Comparison of ENCODE assay signal across 16 mouse cellular contexts in the genomic region with DNA sequence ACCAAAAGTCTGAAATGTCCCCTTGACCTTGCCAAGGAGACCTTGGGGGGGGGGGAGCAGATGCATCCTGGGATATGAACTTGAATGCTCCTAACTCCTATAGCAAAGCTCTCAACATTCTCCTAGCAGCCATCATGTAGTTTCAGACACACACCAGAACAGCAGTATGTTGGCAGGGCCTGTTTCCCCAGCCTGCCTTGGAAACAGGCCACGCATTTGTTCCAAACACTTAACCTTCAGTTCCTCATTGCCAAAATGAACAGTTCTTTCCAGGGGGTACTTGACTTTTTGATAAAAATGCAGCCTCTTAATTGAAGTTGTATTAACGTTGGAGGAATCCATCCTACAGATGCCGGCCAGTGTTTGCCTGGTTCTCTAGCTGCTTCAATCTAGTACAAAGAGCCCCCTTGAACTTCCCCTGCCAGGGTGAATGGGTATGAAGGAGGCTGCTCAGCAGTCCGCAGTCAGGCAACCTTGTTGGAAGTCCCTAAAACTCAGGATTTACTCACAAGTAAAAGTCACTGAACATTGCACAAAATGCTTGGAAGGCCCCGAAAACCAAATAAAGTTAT. TPM values are rescaled to one million over a fixed set of nuclear protein-coding genes. Genes with fewer than 3 reads are reported as not detected.
DNase-seq lines count a peak whose midpoint lies in the region; ATAC-seq and TF ChIP-seq lines count a peak whose summit lies in the region.
"Had no signal": no experiment of that assay in that cellular context is flagged by ENCODE, and none has a peak within 500 bp of the region (broad histone marks: within the 10 kb centered on the region; RNA-seq: fewer than 3 reads in every experiment).

No protein-coding gene starts in this region.

- no peak overlapping the region for H3K4me3 ChIP-seq in heart, postnatal 0 days (ENCODE audit: low read depth, low read length)
- no peak overlapping the region for H3K4me3 ChIP-seq in liver, embryonic 11.5 days (ENCODE audit: low read depth, low read length)
- H3K4me3 ChIP-seq: forebrain, embryonic 15.5 days; hindbrain, embryonic 15.5 days; midbrain, embryonic 15.5 days had no signal

- WGBS in heart, postnatal 0 days: 39% methylated on average over 5 of the region's 5 CpGs
- WGBS in liver, embryonic 11.5 days: 82% methylated on average over 5 of the region's 5 CpGs

- no peaks in the 10 kb centered on the region for H3K9me3 ChIP-seq in heart, postnatal 0 days (replicated peaks; ENCODE audit: control insufficient read depth, low read length)
- H3K9me3 ChIP-seq in liver, embryonic 11.5 days (ENCODE audit: control insufficient read depth, low read length): no peaks in the 10 kb centered on the region
- H3K9me3 ChIP-seq: forebrain, embryonic 15.5 days; hindbrain, embryonic 15.5 days; midbrain, embryonic 15.5 days had no signal

- no peaks in the 10 kb centered on the region for H3K27me3 ChIP-seq in heart, postnatal 0 days (ENCODE audit: control insufficient read depth, insufficient read depth, low read length)
- no peaks in the 10 kb centered on the region for H3K27me3 ChIP-seq in liver, embryonic 11.5 days (replicated peaks; ENCODE audit: control insufficient read depth, insufficient read depth, low read length)
- H3K27me3 ChIP-seq: forebrain, embryonic 15.5 days; hindbrain, embryonic 15.5 days had no signal

- DNase-seq in gastrocnemius, postnatal 10 days: peak; percentile 25
- DNase-seq in gastrocnemius, adult 8-10 months (ENCODE audit: low spot score in 2 of 2): no peak
- DNase-seq in layer of hippocampus, adult 9-11 months: peak; percentile 29
- no peak for DNase-seq in layer of hippocampus, postnatal 25 days (ENCODE audit: extremely low spot score in 1 of 2, low spot score in 1 of 2)
- peak; percentile 92 for DNase-seq in heart, postnatal 0 days (ENCODE audit: low spot score)
- peak; percentile 56 for DNase-seq in lung, postnatal 14 days
- no peak for DNase-seq in liver, embryonic 11.5 days (ENCODE audit: low spot score)
- DNase-seq in testis, postnatal 14 days (ENCODE audit: low spot score): no peak
- DNase-seq: right cerebral cortex, postnatal 4 days had no signal

- no peaks in the 10 kb centered on the region for H3K36me3 ChIP-seq in heart, postnatal 0 days (replicated peaks; ENCODE audit: control insufficient read depth, insufficient read depth, low read length)
- H3K36me3 ChIP-seq in liver, embryonic 11.5 days (ENCODE audit: control insufficient read depth, insufficient read depth, low read length): no peaks in the 10 kb centered on the region
- H3K36me3 ChIP-seq: forebrain, embryonic 15.5 days; hindbrain, embryonic 15.5 days; midbrain, embryonic 15.5 days had no signal

- H3K9ac ChIP-seq in heart, postnatal 0 days (replicated peaks; ENCODE audit: low read depth, low read length): no peak overlapping the region
- H3K9ac ChIP-seq in liver, embryonic 11.5 days (ENCODE audit: low read depth, low read length): no peak overlapping the region
- H3K9ac ChIP-seq: forebrain, embryonic 15.5 days; hindbrain, embryonic 15.5 days; liver, embryonic 14.5 days; midbrain, embryonic 15.5 days had no signal

- peaks cover 20% of the 10 kb centered on the region for H3K4me1 ChIP-seq in heart, postnatal 0 days (ENCODE audit: control insufficient read depth, insufficient read depth)
- no peaks in the 10 kb centered on the region for H3K4me1 ChIP-seq in liver, embryonic 11.5 days (replicated peaks; ENCODE audit: control insufficient read depth, insufficient read depth, low read length)
- H3K4me1 ChIP-seq: hindbrain, embryonic 15.5 days; midbrain, embryonic 15.5 days had no signal

- no peak overlapping the region for H3K4me2 ChIP-seq in heart, postnatal 0 days (ENCODE audit: low read depth, low read length)
- H3K4me2 ChIP-seq in liver, embryonic 11.5 days: no peak overlapping the region
- H3K4me2 ChIP-seq: forebrain, embryonic 15.5 days; hindbrain, embryonic 15.5 days; midbrain, embryonic 15.5 days had no signal

- peak overlapping the region; percentile 86 for H3K27ac ChIP-seq in heart, postnatal 0 days (ENCODE audit: low read depth)
- no peak overlapping the region for H3K27ac ChIP-seq in liver, embryonic 11.5 days (ENCODE audit: low read depth, low read length)
- H3K27ac ChIP-seq: forebrain, embryonic 15.5 days; hindbrain, embryonic 15.5 days; liver, embryonic 14.5 days; midbrain, embryonic 15.5 days had no signal

- no peak for TF ChIP-seq CTCF in heart, postnatal 0 days (IDR thresholded peaks at IDR 0.05; ENCODE audit: low read depth)

- peak; percentile 85 for ATAC-seq in heart, postnatal 0 days (ENCODE audit: insufficient read depth, low read depth)
- no peak for ATAC-seq in liver, embryonic 11.5 days (replicated peaks; ENCODE audit: low FRiP score)
- ATAC-seq: forebrain, embryonic 15.5 days; midbrain, embryonic 15.5 days had no signal

- TF ChIP-seq EP300 in heart, postnatal 0 days (IDR thresholded peaks at IDR 0.05; ENCODE audit: low read depth): peak; percentile 51; the same call in 1 of the 2 replicates

RNA-seq across cellular contexts. Expression of a gene that starts 41.9 kb away (rescaled TPM):
- under 1 TPM; 0.56 TPM for total RNA-seq in gastrocnemius, postnatal 10 days (2021)
- under 1 TPM in 3 of 4 experiments, not detected in 1; 0.20 to 0.24 (median 0.21) TPM for total RNA-seq in gastrocnemius, adult 8-10 months (2022)
- total RNA-seq in layer of hippocampus, postnatal 25 days (2021): under 1 TPM in 1 of 2 experiments, not detected in 1; 0.27 TPM
- not detected in 2 replicates for total RNA-seq in heart, postnatal 0 days (2014; rRNA removed; ENCODE audit: low replicate concordance)
- polyA plus RNA-seq in heart, postnatal 0 days (2015; fragmentation: Nextera tagmentation; extraction: Ambion mirVana): 0.52 and 0.69 TPM in 2 replicates
- polyA plus RNA-seq in liver, embryonic 11.5 days (2014; fragmentation: Nextera tagmentation; extraction: Ambion mirVana): not detected in 2 replicates
- total RNA-seq: left cerebral cortex, adult 18-20 months; neutrophil, adult 5-6 weeks had no signal
- polyA plus RNA-seq: embryonic facial prominence, embryonic 11.5 days; forebrain, embryonic 15.5 days; liver, embryonic 14.5 days; midbrain, embryonic 15.5 days had no signal

Comparison
In these comparisons a context has a peak if more than half of its experiments do, and no peak if none do; other contexts are left out.
1. DNase-seq: peak in gastrocnemius, postnatal 10 days (single experiment), layer of hippocampus, adult 9-11 months (single experiment), heart, postnatal 0 days (single experiment) and lung, postnatal 14 days (single experiment); none in gastrocnemius, adult 8-10 months (0 of 2), layer of hippocampus, postnatal 25 days (0 of 2), liver, embryonic 11.5 days (single experiment) and testis, postnatal 14 days (single experiment).